Mouse (Mus musculus) G1E (cell line): ENCODE data around the gene Pnpla3. TPM values are rescaled to one million over a fixed set of nuclear protein-coding genes. Genes with fewer than 3 reads are reported as not detected.

Source experiments
- ATAC-seq: 2 replicates; pipeline ENCODE4 v1.8.0; 2016; ENCODE audit warnings: mild to moderate bottlenecking; ENCODE audit not compliant: insufficient number of reproducible peaks, poor library complexity, low FRiP score, severe bottlenecking; ENCODE audit errors: extremely low read depth
- DNase-seq: peaks from one replicate; pipeline ENCODE4 v3.0.0; 2012; ENCODE audit warnings: low spot score
- H3K27me3 ChIP-seq: 2 replicates; pipeline ENCODE4 v1.6.1; 2012; ENCODE audit warnings: mild to moderate bottlenecking, low read length, inconsistent platforms; ENCODE audit not compliant: insufficient read depth
- H3K36me3 ChIP-seq: replicated peaks from 2 replicates; pipeline ENCODE3; 2012; ENCODE audit warnings: mild to moderate bottlenecking, inconsistent platforms
- H3K4me1 ChIP-seq: 2 replicates; pipeline ENCODE4 v1.6.1; 2012; ENCODE audit warnings: low read depth, low read length, inconsistent platforms, mixed read lengths; ENCODE audit not compliant: insufficient read depth
- H3K4me3 ChIP-seq: 2 replicates; pipeline ENCODE4 v1.5.1; 2012; ENCODE audit warnings: low read depth, mild to moderate bottlenecking, inconsistent platforms, low read length, moderate library complexity, mixed read lengths
- H3K9me3 ChIP-seq: replicated peaks from 2 replicates; pipeline ENCODE4 v1.6.1; 2012; ENCODE audit warnings: inconsistent platforms
- CTCF ChIP-seq: IDR thresholded peaks from 2 replicates; pipeline ENCODE4 v1.5.1; 2012; ENCODE audit warnings: low read depth, low read length, inconsistent platforms, mixed read lengths
- GATA1 ChIP-seq: IDR thresholded peaks from 2 replicates; pipeline ENCODE4 v1.6.1; 2012; ENCODE audit warnings: borderline replicate concordance, low read length, inconsistent platforms, mixed read lengths
- GATA2 ChIP-seq: IDR thresholded peaks from 2 replicates; pipeline ENCODE4 v1.6.1; 2012; ENCODE audit warnings: low read depth, low read length, inconsistent platforms, borderline replicate concordance
- POLR2AphosphoS5 ChIP-seq: IDR thresholded peaks from 2 replicates; pipeline ENCODE4 v1.6.1; 2012; ENCODE audit warnings: low read depth, low read length, inconsistent platforms; ENCODE audit not compliant: insufficient replicate concordance
- TAL1 ChIP-seq: conservative IDR thresholded peaks from 2 replicates; pipeline ENCODE4 v1.6.1; 2012; ENCODE audit warnings: low read depth, low read length, inconsistent platforms, mixed read lengths
- polyA plus RNA-seq: library from polyadenylated mRNA; stranded (reverse); fragments of >175 nt; gene quantifications from 2 replicates; pipeline ENCODE4 v1.2.3, GENCODE M21; 2012
- total RNA-seq, 2 experiments: library from RNA; stranded (forward) in 1 of 2; stranded (reverse) in 1 of 2; fragments of 200-1000 nt in 1 of 2; fragments of >200 nt in 1 of 2; fragmentation: Nextera tagmentation in 1 of 2; gene quantifications; 2 replicates each; pipeline ENCODE4 v1.2.3; 2014 to 2017

Pnpla3 gene
- not detected in 2 replicates for total RNA-seq (2014; fragmentation: Nextera tagmentation)
- total RNA-seq (2017), result not detected in 2 replicates
- not detected in 2 replicates for polyA plus RNA-seq

DNA sequence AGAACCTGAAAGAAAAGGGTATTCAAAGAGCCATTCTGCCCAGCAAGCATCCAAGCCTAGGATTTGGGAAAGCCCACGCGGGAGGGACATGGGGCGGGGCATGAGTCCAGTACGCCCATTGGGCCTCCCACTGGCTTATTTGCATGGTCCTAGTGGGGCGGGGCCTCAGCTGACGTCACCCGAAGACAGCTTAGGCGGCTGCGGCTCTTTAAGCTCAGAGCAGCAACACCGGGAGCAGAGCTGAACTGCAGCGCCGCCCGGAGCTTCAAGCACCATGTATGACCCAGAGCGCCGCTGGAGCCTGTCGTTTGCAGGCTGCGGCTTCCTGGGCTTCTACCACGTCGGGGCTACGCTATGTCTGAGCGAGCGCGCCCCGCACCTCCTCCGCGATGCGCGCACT, at the start of gene Pnpla3:
TSS of gene Pnpla3 (plus strand) at position 238 of the 400 bp plus-strand sequence.
- Histone ChIP-seq H3K4me3 (no peak within 1 kb of the TSS; the same call in 1 of the 2 replicates), H3K9me3 (peaks cover 34% of the 10 kb centered on the region), H3K36me3 (no peaks in the 10 kb centered on the region), H3K27me3 (no peaks in the 10 kb centered on the region), H3K4me1 (no peaks in the 10 kb centered on the region)
- ATAC-seq (no peak), DNase-seq (no peak)
- TF ChIP-seq TAL1, result no peak
- no peak for TF ChIP-seq GATA1
- TF ChIP-seq POLR2AphosphoS5, result no peak
- TF ChIP-seq CTCF, result no peak
- no peak for TF ChIP-seq GATA2

DNA sequence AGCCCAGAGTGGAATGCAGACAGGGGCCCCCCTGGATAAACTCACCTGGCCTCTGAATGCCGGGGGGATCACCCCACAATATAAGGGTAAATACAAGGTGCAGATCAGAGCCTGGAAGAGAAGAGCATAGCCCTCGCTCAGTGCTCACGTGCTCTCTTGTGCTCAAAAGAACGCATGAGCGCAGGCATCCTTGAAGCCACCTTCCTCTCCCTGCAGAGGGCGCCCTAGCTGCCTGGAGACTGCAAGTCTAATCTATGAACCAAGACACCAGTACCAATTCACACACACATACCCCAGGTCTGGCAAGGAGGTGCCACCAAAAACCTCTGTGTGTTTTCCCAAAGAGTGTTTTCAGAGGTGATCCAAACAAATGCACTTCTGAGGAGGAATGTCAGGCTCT, 47.0 kb upstream of the Pnpla3 start:
- Histone ChIP-seq H3K36me3 (no peaks in the 10 kb centered on the region), H3K4me3 (no peak overlapping the region), H3K9me3 (peaks cover 92% of the 10 kb centered on the region), H3K4me1 (no peaks in the 10 kb centered on the region), H3K27me3 (no peaks in the 10 kb centered on the region)
- ATAC-seq, result no peak
- TF ChIP-seq GATA2 (no peak), TAL1 (no peak), GATA1 (no peak), CTCF (no peak), POLR2AphosphoS5 (no peak)
- no peak for DNase-seq

DNA sequence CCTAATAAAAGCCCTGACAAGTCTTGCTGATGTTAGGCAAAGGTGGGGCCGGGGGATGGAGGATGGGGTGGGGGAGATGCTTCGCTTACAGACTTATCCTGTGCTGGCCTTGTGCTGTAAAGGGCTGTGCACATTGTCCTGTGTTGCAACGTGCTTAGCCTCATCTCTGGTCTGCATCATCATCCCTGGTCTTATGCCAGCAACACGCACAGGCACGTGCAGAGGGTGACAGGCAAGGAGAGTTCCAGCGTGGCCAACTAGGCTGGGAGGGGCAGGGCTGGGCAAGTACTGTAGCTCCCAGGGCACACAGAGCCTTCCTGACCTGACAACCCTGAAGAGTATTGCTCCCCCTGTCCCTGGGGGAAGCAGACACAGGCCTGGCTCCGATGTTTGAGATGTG, 46.6 kb upstream of the Pnpla3 start:
- Histone ChIP-seq H3K36me3 (no peaks in the 10 kb centered on the region), H3K4me3 (peak overlapping the region; percentile 0; the same call in 1 of the 2 replicates), H3K27me3 (no peaks in the 10 kb centered on the region), H3K9me3 (peaks cover 91% of the 10 kb centered on the region), H3K4me1 (no peaks in the 10 kb centered on the region)
- no peak for ATAC-seq
- DNase-seq, result no peak
- no peak for TF ChIP-seq POLR2AphosphoS5
- TF ChIP-seq GATA1, result no peak
- TF ChIP-seq TAL1, result no peak
- no peak for TF ChIP-seq GATA2
- no peak for TF ChIP-seq CTCF

DNA sequence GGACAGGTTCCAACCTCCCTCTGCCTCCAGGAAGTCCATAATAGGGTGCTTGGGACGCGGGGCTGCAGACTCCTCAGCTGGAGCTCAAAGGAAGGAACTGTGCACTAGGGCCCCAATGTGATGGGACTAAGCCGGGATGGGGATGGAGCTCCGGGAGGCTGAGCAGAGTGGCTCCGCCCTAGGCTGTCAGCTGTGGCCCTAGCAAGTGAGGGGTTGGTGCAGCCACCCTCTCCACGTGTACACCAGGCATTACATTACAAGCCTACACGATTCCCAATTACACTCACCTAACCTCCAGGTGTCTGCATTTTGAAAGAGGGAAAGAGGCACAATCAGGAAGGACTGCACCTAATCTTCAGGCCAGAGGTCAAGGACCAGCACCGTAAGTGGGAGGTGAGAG, 44.6 kb upstream of the Pnpla3 start, which contains the start of gene Pnpla5:
TSS of gene Pnpla5 (minus strand) at position 101 of the 400 bp plus-strand sequence.
- no peak for TF ChIP-seq GATA2
- no peak for TF ChIP-seq TAL1
- no peak for TF ChIP-seq CTCF
- TF ChIP-seq GATA1, result no peak
- no peak for TF ChIP-seq POLR2AphosphoS5
- H3K27me3 ChIP-seq, result no peaks in the 10 kb centered on the region

DNA sequence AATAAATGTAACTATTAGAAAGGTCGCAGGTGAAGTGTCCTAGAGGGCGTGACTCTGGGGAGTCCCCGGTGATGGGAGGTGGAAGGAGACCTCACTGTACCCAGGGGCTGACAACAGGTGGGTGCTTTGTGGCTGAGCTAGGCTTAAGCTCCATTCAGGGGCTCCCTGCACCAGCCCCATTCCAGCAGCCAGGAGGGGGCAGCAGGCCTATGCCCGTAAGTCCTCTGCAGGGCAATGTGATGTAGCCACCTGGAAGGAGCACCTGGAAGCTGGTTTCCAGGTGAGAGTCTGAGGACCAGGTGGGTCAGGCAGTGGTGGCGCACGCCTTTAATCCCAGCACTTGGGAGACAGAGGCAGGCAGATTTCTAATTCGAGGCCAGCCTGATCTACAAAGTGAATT, 43.6 kb upstream of the Pnpla3 start:
- H3K27me3 ChIP-seq, result no peaks in the 10 kb centered on the region
- TF ChIP-seq GATA1 (no peak), TAL1 (no peak), CTCF (no peak), POLR2AphosphoS5 (no peak), GATA2 (no peak)
- no peak for ATAC-seq

More for the DNA sequence above, 44.6 kb upstream of the Pnpla3 start, which contains the start of gene Pnpla5:
- Histone ChIP-seq H3K9me3 (peaks cover 87% of the 10 kb centered on the region), H3K36me3 (no peaks in the 10 kb centered on the region), H3K4me1 (no peaks in the 10 kb centered on the region), H3K4me3 (no peak within 1 kb of the TSS; the same call in 1 of the 2 replicates)
- DNase-seq (no peak), ATAC-seq (no peak)

DNA sequence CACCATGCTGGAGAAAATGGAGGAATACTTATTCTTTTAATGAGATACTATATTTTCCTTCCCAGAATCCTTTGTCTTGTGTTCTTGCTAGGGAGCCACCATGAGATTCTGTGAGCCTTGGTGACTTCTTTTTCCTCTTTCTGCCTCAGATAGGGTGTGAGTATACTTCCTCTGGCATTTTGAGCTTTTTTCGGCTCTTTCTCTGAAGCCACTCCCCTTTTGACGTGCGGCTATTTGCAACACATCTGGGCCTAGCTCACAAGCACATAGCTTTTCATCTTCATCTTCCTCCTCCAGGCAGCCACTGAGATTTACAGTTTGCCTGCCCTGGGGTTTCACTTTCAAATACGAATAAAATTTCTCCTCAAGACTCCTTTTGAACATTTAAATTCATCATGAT, 41.2 kb upstream of the Pnpla3 start:
- Histone ChIP-seq H3K4me3 (no peak overlapping the region), H3K9me3 (peaks cover 81% of the 10 kb centered on the region), H3K27me3 (no peaks in the 10 kb centered on the region), H3K36me3 (no peaks in the 10 kb centered on the region), H3K4me1 (no peaks in the 10 kb centered on the region)
- no peak for DNase-seq
- ATAC-seq, result no peak
- no peak for TF ChIP-seq GATA1
- no peak for TF ChIP-seq POLR2AphosphoS5
- no peak for TF ChIP-seq CTCF
- TF ChIP-seq GATA2, result no peak
- TF ChIP-seq TAL1, result no peak

More for the DNA sequence above, 43.6 kb upstream of the Pnpla3 start:
- Histone ChIP-seq H3K36me3 (no peaks in the 10 kb centered on the region), H3K9me3 (peaks cover 84% of the 10 kb centered on the region), H3K4me3 (no peak overlapping the region), H3K4me1 (no peaks in the 10 kb centered on the region)
- no peak for DNase-seq

DNA sequence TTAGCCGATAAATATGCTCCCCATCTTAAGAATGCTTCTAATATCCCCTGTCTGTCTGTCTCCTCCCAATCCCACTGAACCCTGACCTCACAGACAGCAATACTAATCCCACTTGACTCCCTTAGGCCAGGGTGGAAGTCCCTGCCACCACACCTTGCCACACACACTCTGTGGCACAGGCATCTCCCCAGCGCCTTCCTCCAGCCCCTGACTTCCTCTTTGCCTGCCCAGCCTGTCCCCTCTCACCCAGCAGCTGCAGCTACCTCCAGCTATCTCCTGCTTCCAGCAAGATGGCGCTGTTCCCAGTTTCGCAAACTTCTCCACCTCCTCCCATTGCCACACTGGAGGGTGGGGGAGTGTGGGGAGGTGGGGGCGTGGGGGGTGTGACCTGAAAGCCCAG, 40.8 kb upstream of the Pnpla3 start:
- DNase-seq, result no peak
- H3K27me3 ChIP-seq, result no peaks in the 10 kb centered on the region
- H3K4me3 ChIP-seq, result no peak overlapping the region
- H3K4me1 ChIP-seq, result no peaks in the 10 kb centered on the region
- H3K36me3 ChIP-seq, result no peaks in the 10 kb centered on the region
- ATAC-seq, result no peak
- no peak for TF ChIP-seq POLR2AphosphoS5
- no peak for TF ChIP-seq TAL1
- TF ChIP-seq GATA1, result no peak
- no peak for TF ChIP-seq GATA2
- TF ChIP-seq CTCF, result no peak
- peaks cover 81% of the 10 kb centered on the region for H3K9me3 ChIP-seq
